Mouse (Mus musculus) heart, embryonic 14.5 days (tissue): Measurements from ENCODE around the gene Casp7. TPM values are rescaled to one million over a fixed set of nuclear protein-coding genes. Genes with fewer than 3 reads are reported as not detected.

Experiments
- ATAC-seq: fragments of 200-750 bp; cut with Nextera tagmentation; 2 replicates; pipeline ENCODE4 v1.8.0; 2017; ENCODE audit warnings: low read depth, moderate TSS enrichment; ENCODE audit not compliant: insufficient number of reproducible peaks, insufficient read depth, low FRiP score
- H3K27ac ChIP-seq, 2 experiments: fragments of 200-500 bp in 1 of 2; fragments of 300-500 bp in 1 of 2; sonication (generic) in 1 of 2; replicated peaks in 1 of 2; 2 replicates each; pipeline ENCODE4 v1.5.1; 2012 to 2014; ENCODE audit warnings: low read depth in 2 of 2, low read length in 2 of 2, control low read depth in 1 of 2, mild to moderate bottlenecking in 1 of 2, mixed read lengths in 1 of 2; ENCODE audit not compliant: control insufficient read depth in 1 of 2, insufficient read depth in 1 of 2
- H3K27me3 ChIP-seq: fragments of 300-500 bp; sonication (generic); 2 replicates; pipeline ENCODE4 v1.6.1; 2014; ENCODE audit warnings: mild to moderate bottlenecking, low read length, control low read depth; ENCODE audit not compliant: control insufficient read depth, insufficient read depth
- H3K36me3 ChIP-seq: fragments of 300-500 bp; sonication (generic); 2 replicates; pipeline ENCODE4 v1.6.1; 2014; ENCODE audit warnings: mild to moderate bottlenecking, control low read depth, low read length, mixed read lengths; ENCODE audit not compliant: control insufficient read depth, insufficient read depth
- H3K4me1 ChIP-seq, 2 experiments: fragments of 200-500 bp in 1 of 2; fragments of 300-500 bp in 1 of 2; sonication (generic) in 1 of 2; 2 replicates each; pipeline ENCODE4 v1.6.1; 2012 to 2014; ENCODE audit warnings: low read length in 2 of 2, control low read depth in 1 of 2, mixed read lengths in 1 of 2; ENCODE audit not compliant: control insufficient read depth in 2 of 2, insufficient read depth in 2 of 2
- H3K4me2 ChIP-seq: fragments of 300-500 bp; sonication (generic); 2 replicates; pipeline ENCODE4 v1.6.1; 2014; ENCODE audit warnings: mild to moderate bottlenecking, low read length
- H3K4me3 ChIP-seq, 2 experiments: fragments of 200-500 bp in 1 of 2; fragments of 300-500 bp in 1 of 2; sonication (generic) in 1 of 2; 2 replicates each; pipeline ENCODE4 v1.5.1; 2012 to 2014; ENCODE audit warnings: low read length in 2 of 2, mild to moderate bottlenecking in 2 of 2, control low read depth in 1 of 2, low read depth in 1 of 2, moderate library complexity in 1 of 2; ENCODE audit not compliant: control insufficient read depth in 1 of 2, insufficient read depth in 1 of 2
- H3K9ac ChIP-seq: fragments of 300-500 bp; sonication (generic); 2 replicates; pipeline ENCODE4 v1.6.1; 2014; ENCODE audit warnings: mild to moderate bottlenecking, low read length
- H3K9me3 ChIP-seq: fragments of 300-500 bp; sonication (generic); 2 replicates; pipeline ENCODE4 v1.6.1; 2016; ENCODE audit warnings: low read length, control low read depth; ENCODE audit not compliant: control insufficient read depth
- WGBS: fragments of 180-500 bp; shearing (Covaris S2); extraction: QIAGEN DNeasy Blood & Tissue Kit; methylation state at CpG from one replicate; pipeline ENCODE4 v1.1.7; 2014; 5-methylcytosine and 5-hydroxymethylcytosine counted together
- polyA plus RNA-seq: library from polyadenylated mRNA; unstranded; fragments of >200 nt; fragmentation: Nextera tagmentation; extraction: Ambion mirVana; gene quantifications from 2 replicates; pipeline ENCODE4 v1.2.1, GENCODE M21; 2014

The Casp7 gene
- polyA plus RNA-seq, 1 experiment from 2014 or later, result 28.6 TPM

GRCm38 (mm10) chr19:56485376-56486271 lies 88.7 kb downstream of the Casp7 start:
- no peaks in the 10 kb centered on the region for H3K36me3 ChIP-seq
- H3K4me3 ChIP-seq, result no peak overlapping the region
- H3K9ac ChIP-seq, result no peak overlapping the region
- no peaks in the 10 kb centered on the region for H3K27me3 ChIP-seq
- no peak for ATAC-seq
- peaks cover 11 to 12% of the 10 kb centered on the region in 2 experiments for H3K4me1 ChIP-seq
- no peak overlapping the region for H3K4me2 ChIP-seq
- no peak overlapping the region; a peak in 1 of 4 replicates for H3K27ac ChIP-seq
- 69% methylated on average over 13 of the region's 13 CpGs for WGBS
- H3K9me3 ChIP-seq, result no peaks in the 10 kb centered on the region

GRCm38 (mm10) chr19:56486926-56487325 lies 90.0 kb downstream of the Casp7 start:
- no peaks in the 10 kb centered on the region for H3K9me3 ChIP-seq
- H3K27me3 ChIP-seq, result no peaks in the 10 kb centered on the region
- H3K4me2 ChIP-seq, result no peak overlapping the region
- H3K27ac ChIP-seq, result no peak overlapping the region
- peaks cover 11 to 12% of the 10 kb centered on the region in 2 experiments for H3K4me1 ChIP-seq
- H3K36me3 ChIP-seq, result no peaks in the 10 kb centered on the region
- no peak overlapping the region for H3K9ac ChIP-seq
- no peak overlapping the region for H3K4me3 ChIP-seq
- no peak for ATAC-seq
- 61% methylated on average over 7 of the region's 7 CpGs for WGBS

GRCm38 (mm10) chr19:56487339-56487738 lies 90.4 kb downstream of the Casp7 start:
- H3K4me2 ChIP-seq, result no peak overlapping the region
- ATAC-seq, result no peak
- no peaks in the 10 kb centered on the region for H3K27me3 ChIP-seq
- no peak overlapping the region for H3K4me3 ChIP-seq
- no peak overlapping the region for H3K27ac ChIP-seq
- no peaks in the 10 kb centered on the region for H3K36me3 ChIP-seq
- H3K4me1 ChIP-seq, result peaks cover 11 to 12% of the 10 kb centered on the region in 2 experiments
- H3K9ac ChIP-seq, result no peak overlapping the region
- no peaks in the 10 kb centered on the region for H3K9me3 ChIP-seq
- WGBS, result 84% methylated on average over 2 of the region's 2 CpGs

DNA sequence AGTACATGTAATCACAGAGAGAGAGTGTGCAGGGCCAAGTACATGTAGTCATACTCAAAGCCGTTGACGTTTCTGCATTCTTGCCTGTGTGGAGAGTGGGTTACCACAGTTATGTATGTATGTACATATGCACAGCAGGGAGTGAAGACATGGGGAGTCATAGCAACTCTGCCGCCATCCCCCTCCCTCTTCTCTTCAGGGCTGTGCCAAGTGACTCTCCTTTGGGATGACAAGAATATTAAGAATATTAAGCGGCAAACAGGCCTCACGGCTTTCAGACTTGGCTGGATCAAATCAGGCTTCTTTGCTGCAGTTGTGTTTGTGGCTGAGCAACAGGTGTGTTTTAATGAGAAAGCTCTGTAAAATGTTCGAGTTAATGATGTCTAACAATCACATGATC lies 92.7 kb downstream of the Casp7 start:
- H3K27me3 ChIP-seq, result no peaks in the 10 kb centered on the region
- H3K4me2 ChIP-seq, result no peak overlapping the region
- H3K9ac ChIP-seq, result no peak overlapping the region
- WGBS, result 80% methylated on average over 6 of the region's 6 CpGs
- no peaks in the 10 kb centered on the region for H3K9me3 ChIP-seq
- no peak overlapping the region for H3K27ac ChIP-seq
- H3K4me3 ChIP-seq, result no peak overlapping the region
- no peaks in the 10 kb centered on the region for H3K36me3 ChIP-seq
- H3K4me1 ChIP-seq, result peaks cover 10 to 11% of the 10 kb centered on the region in 2 experiments
- ATAC-seq, result no peak

Other genes starting within 250 kb of the Casp7 start
- gene Habp2, start 110.0 kb upstream of the Casp7 start, polyA plus RNA-seq, result 1.7 TPM in 2 replicates
- gene Nrap, start 7.1 kb upstream of the Casp7 start, polyA plus RNA-seq, result 35.6 and 40.3 TPM in 2 replicates
- 0.08 TPM in 1 of 2 replicates, not detected in the other for gene Plekhs1, start 64.5 kb downstream of the Casp7 start, polyA plus RNA-seq
- gene Dclre1a, start 151.1 kb downstream of the Casp7 start, polyA plus RNA-seq, result 12.4 and 15.8 TPM in 2 replicates
- gene Nhlrc2, start 151.1 kb downstream of the Casp7 start, polyA plus RNA-seq, result 17.8 and 18.6 TPM in 2 replicates